Mouse (Mus musculus): Measurements from ENCODE around the gene Sumo3. TPM values are rescaled to one million over a fixed set of nuclear protein-coding genes. Genes with fewer than 3 reads are reported as not detected.

Gene Sumo3
- polyA plus RNA-seq, 1 experiment from 2014 or later, result 350 TPM

DNA sequence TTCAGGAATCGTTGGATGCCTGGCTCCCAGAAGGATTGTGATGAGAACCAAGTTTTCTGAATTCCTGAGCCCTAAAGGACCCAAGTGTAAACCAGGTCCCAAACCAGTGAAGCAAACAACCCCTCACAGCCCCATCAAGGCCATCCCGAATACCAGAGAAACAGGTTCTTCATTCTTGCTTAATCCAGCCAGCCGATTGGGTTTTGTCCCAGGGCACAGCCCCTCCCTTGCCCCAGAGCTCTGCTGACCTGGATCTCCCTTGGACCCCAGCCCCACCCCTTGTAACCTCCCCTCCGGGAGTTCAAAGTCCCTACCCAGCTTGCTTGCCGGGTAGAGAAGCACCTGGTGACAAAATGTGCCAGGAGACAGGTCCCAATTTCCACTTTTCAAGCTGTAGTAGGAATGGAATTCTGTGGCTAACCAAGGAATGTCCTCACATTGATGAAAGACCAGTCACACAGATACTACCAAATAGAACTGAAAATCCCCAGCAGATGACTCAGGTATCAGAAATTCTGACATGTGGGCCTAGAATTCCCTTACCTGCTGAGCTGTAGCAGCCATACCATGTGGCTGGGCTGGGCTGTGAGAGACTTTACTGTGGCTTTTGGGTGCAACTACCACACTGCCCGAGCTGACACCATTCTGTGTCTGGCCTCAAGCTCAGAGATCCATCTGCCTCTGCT lies 35.8 kb upstream of the Sumo3 start:
- H3K4me2 ChIP-seq (ENCODE audit: low read length), result no peak overlapping the region
- H3K9me3 ChIP-seq (replicated peaks; ENCODE audit: control insufficient read depth, low read length, poor library complexity, severe bottlenecking), result no peaks in the 10 kb centered on the region
- H3K27me3 ChIP-seq (ENCODE audit: control insufficient read depth, insufficient read depth, low read depth, low read length), result no peaks in the 10 kb centered on the region
- H3K36me3 ChIP-seq (ENCODE audit: control insufficient read depth, insufficient read depth, low read length), result no peaks in the 10 kb centered on the region
- no peak overlapping the region for H3K9ac ChIP-seq (ENCODE audit: low read depth, low read length)
- ATAC-seq, result no peak
- H3K4me3 ChIP-seq (ENCODE audit: low read depth, low read length), result no peak overlapping the region
- no peak overlapping the region for H3K27ac ChIP-seq (ENCODE audit: low read length)
- 58% methylated on average over 6 of the region's 6 CpGs for WGBS
- no peaks in the 10 kb centered on the region for H3K4me1 ChIP-seq (ENCODE audit: control insufficient read depth, insufficient read depth, low read length)

GRCm38 (mm10) chr10:77572225-77572624 lies 33.7 kb upstream of the Sumo3 start:
- H3K4me3 ChIP-seq (ENCODE audit: low read depth, low read length), result no peak overlapping the region
- H3K27me3 ChIP-seq (ENCODE audit: control insufficient read depth, insufficient read depth, low read depth, low read length), result no peaks in the 10 kb centered on the region
- H3K9ac ChIP-seq (ENCODE audit: low read depth, low read length), result no peak overlapping the region
- H3K9me3 ChIP-seq (replicated peaks; ENCODE audit: control insufficient read depth, low read length, poor library complexity, severe bottlenecking), result no peaks in the 10 kb centered on the region
- H3K4me1 ChIP-seq (ENCODE audit: control insufficient read depth, insufficient read depth, low read length), result no peaks in the 10 kb centered on the region
- H3K27ac ChIP-seq (ENCODE audit: low read length), result no peak overlapping the region
- ATAC-seq, result no peak
- no peak overlapping the region for H3K4me2 ChIP-seq (ENCODE audit: low read length)
- H3K36me3 ChIP-seq (ENCODE audit: control insufficient read depth, insufficient read depth, low read length), result no peaks in the 10 kb centered on the region
- 41% methylated on average over 3 of the region's 3 CpGs for WGBS

DNA sequence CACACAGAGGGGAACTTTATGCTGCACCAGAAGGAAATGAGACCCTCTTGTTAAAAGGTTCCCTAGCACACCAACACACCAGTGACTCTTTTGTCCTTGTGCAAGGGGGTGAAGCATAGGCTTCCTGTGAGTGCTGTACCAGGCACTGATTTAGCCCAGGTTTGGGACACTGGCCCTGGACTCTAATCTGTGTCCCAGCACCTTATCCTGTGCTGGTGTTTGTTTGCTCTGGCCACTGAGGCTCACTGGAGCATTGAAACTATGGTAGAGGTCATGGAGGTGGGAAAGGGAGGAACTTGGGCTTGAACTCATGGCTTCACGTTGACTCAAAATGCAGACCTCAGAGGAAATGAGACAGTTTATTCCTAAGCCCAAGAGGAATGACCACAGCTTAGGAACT lies 32.7 kb upstream of the Sumo3 start:
- Histone ChIP-seq H3K27me3 (ENCODE audit: control insufficient read depth, insufficient read depth, low read depth, low read length) (no peaks in the 10 kb centered on the region), H3K27ac (ENCODE audit: low read length) (no peak overlapping the region), H3K4me1 (ENCODE audit: control insufficient read depth, insufficient read depth, low read length) (no peaks in the 10 kb centered on the region), H3K9me3 (replicated peaks; ENCODE audit: control insufficient read depth, low read length, poor library complexity, severe bottlenecking) (no peaks in the 10 kb centered on the region), H3K4me3 (ENCODE audit: low read depth, low read length) (no peak overlapping the region), H3K9ac (ENCODE audit: low read depth, low read length) (no peak overlapping the region), H3K4me2 (ENCODE audit: low read length) (no peak overlapping the region), H3K36me3 (ENCODE audit: control insufficient read depth, insufficient read depth, low read length) (no peaks in the 10 kb centered on the region)
- ATAC-seq, result no peak
- WGBS, result 70% methylated on average over 1 of the region's 1 CpGs

- whole genome bisulfite sequencing, result 68% methylated on average over 10 of the region's 10 CpGs
Observed at GRCm38 (mm10) chr10:77580027-77580920, 25.6 kb upstream of the Sumo3 start.

DNA sequence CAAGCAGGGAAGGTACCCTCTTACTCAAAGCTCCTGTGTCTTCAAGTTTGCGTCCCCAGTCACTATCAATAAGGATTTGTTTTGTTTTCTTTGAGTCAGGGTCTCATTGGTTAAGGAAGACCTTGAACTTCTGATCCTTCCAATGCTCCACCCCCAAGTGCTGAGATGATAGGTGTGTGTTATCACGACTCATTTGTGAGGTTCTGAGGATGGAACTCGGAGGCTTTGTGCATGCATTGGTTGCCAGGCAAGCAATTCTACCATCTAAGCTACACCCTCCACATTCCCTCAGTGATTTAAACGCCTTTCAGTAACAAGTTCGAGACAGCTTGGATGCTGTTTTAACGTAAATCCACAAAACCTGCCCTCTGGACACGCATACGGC lies 24.9 kb upstream of the Sumo3 start:
- peak overlapping the region; percentile 92 for H3K27ac ChIP-seq (ENCODE audit: low read length)
- peaks cover 15% of the 10 kb centered on the region for H3K4me1 ChIP-seq (ENCODE audit: control insufficient read depth, insufficient read depth, low read length)
- H3K4me3 ChIP-seq (ENCODE audit: low read depth, low read length), result peak overlapping the region; percentile 96
- no peaks in the 10 kb centered on the region for H3K9me3 ChIP-seq (replicated peaks; ENCODE audit: control insufficient read depth, low read length, poor library complexity, severe bottlenecking)
- 11% methylated on average over 8 of the region's 8 CpGs for WGBS
- ATAC-seq, result peak; percentile 26
- H3K27me3 ChIP-seq (ENCODE audit: control insufficient read depth, insufficient read depth, low read depth, low read length), result no peaks in the 10 kb centered on the region
- H3K9ac ChIP-seq (ENCODE audit: low read depth, low read length), result peak overlapping the region; percentile 79
- no peaks in the 10 kb centered on the region for H3K36me3 ChIP-seq (ENCODE audit: control insufficient read depth, insufficient read depth, low read length)
- peak overlapping the region; percentile 85 for H3K4me2 ChIP-seq (ENCODE audit: low read length)

More at GRCm38 (mm10) chr10:77580027-77580920, 25.6 kb upstream of the Sumo3 start:
- Histone ChIP-seq H3K4me3 (ENCODE audit: low read depth, low read length) (no peak overlapping the region), H3K36me3 (ENCODE audit: control insufficient read depth, insufficient read depth, low read length) (no peaks in the 10 kb centered on the region), H3K27me3 (ENCODE audit: control insufficient read depth, insufficient read depth, low read depth, low read length) (no peaks in the 10 kb centered on the region), H3K4me2 (ENCODE audit: low read length) (no peak overlapping the region), H3K4me1 (ENCODE audit: control insufficient read depth, insufficient read depth, low read length) (peaks cover 15% of the 10 kb centered on the region), H3K9me3 (replicated peaks; ENCODE audit: control insufficient read depth, low read length, poor library complexity, severe bottlenecking) (no peaks in the 10 kb centered on the region), H3K27ac (ENCODE audit: low read length) (no peak overlapping the region), H3K9ac (ENCODE audit: low read depth, low read length) (no peak overlapping the region; the same call in 1 of the 2 replicates)
- no peak for ATAC-seq

GRCm38 (mm10) chr10:77581408-77582284 lies 24.3 kb upstream of the Sumo3 start, which contains the start of gene Pttg1ip:
Pttg1ip (plus strand) TSS chr10:77581720.
- under 1% methylated on average over 64 of the region's 64 CpGs for WGBS

GRCm38 (mm10) chr10:77582285-77582618 lies 23.6 kb upstream of the Sumo3 start:
- Histone ChIP-seq H3K9ac (ENCODE audit: low read depth, low read length) (peak overlapping the region; percentile 94), H3K4me1 (ENCODE audit: control insufficient read depth, insufficient read depth, low read length) (peaks cover 15% of the 10 kb centered on the region), H3K27ac (ENCODE audit: low read length) (peak overlapping the region; percentile 89), H3K4me3 (ENCODE audit: low read depth, low read length) (peak overlapping the region; percentile 96), H3K4me2 (ENCODE audit: low read length) (peak overlapping the region; percentile 99), H3K27me3 (ENCODE audit: control insufficient read depth, insufficient read depth, low read depth, low read length) (no peaks in the 10 kb centered on the region), H3K9me3 (replicated peaks; ENCODE audit: control insufficient read depth, low read length, poor library complexity, severe bottlenecking) (no peaks in the 10 kb centered on the region), H3K36me3 (ENCODE audit: control insufficient read depth, insufficient read depth, low read length) (no peaks in the 10 kb centered on the region)
- 10% methylated on average over 8 of the region's 8 CpGs for WGBS
- ATAC-seq, result peak; percentile 12; the same call in 1 of the 2 replicates

More at GRCm38 (mm10) chr10:77581408-77582284, 24.3 kb upstream of the Sumo3 start, which contains the start of gene Pttg1ip:
- H3K4me3 ChIP-seq (ENCODE audit: low read depth, low read length), result peak within 1 kb of the TSS; percentile 96
- H3K9ac ChIP-seq (ENCODE audit: low read depth, low read length), result peak within 1 kb of the TSS; percentile 94
- H3K4me2 ChIP-seq (ENCODE audit: low read length), result peak within 1 kb of the TSS; percentile 99
- H3K27me3 ChIP-seq (ENCODE audit: control insufficient read depth, insufficient read depth, low read depth, low read length), result no peaks in the 10 kb centered on the region
- peaks cover 15% of the 10 kb centered on the region for H3K4me1 ChIP-seq (ENCODE audit: control insufficient read depth, insufficient read depth, low read length)
- H3K27ac ChIP-seq (ENCODE audit: low read length), result peak within 1 kb of the TSS; percentile 92
- ATAC-seq, result peak; percentile 97
- no peaks in the 10 kb centered on the region for H3K9me3 ChIP-seq (replicated peaks; ENCODE audit: control insufficient read depth, low read length, poor library complexity, severe bottlenecking)
- no peaks in the 10 kb centered on the region for H3K36me3 ChIP-seq (ENCODE audit: control insufficient read depth, insufficient read depth, low read length)

GRCm38 (mm10) chr10:77583795-77584422 lies 22.0 kb upstream of the Sumo3 start:
- Histone ChIP-seq H3K9ac (ENCODE audit: low read depth, low read length) (no peak overlapping the region), H3K27me3 (ENCODE audit: control insufficient read depth, insufficient read depth, low read depth, low read length) (no peaks in the 10 kb centered on the region), H3K4me1 (ENCODE audit: control insufficient read depth, insufficient read depth, low read length) (peaks cover 15% of the 10 kb centered on the region), H3K36me3 (ENCODE audit: control insufficient read depth, insufficient read depth, low read length) (no peaks in the 10 kb centered on the region; the same call in 1 of the 2 replicates), H3K27ac (ENCODE audit: low read length) (no peak overlapping the region), H3K9me3 (replicated peaks; ENCODE audit: control insufficient read depth, low read length, poor library complexity, severe bottlenecking) (no peaks in the 10 kb centered on the region), H3K4me2 (ENCODE audit: low read length) (no peak overlapping the region), H3K4me3 (ENCODE audit: low read depth, low read length) (no peak overlapping the region)
- no peak for ATAC-seq
- WGBS, result 77% methylated on average over 10 of the region's 10 CpGs
